Mouse (Mus musculus) embryo, embryonic 11.5 days (tissue): Measurements from ENCODE around the gene Emg1.
"Not testable (repeated sequence)": the region's sequence is repeated elsewhere in the genome, so short reads cannot be mapped to it uniquely, and the experiment has no call there.

Source experiments
- DNase-seq: peaks from one replicate; pipeline ENCODE4 v3.0.0-alpha.2; 2012; ENCODE audit warnings: low read depth, low spot score

Emg1 gene

GRCm38 (mm10) chr6:124708289-124708889 is 3.6 kb downstream of the Emg1 start:
- DNase-seq = no peak

GRCm38 (mm10) chr6:124706061-124706627 is 5.8 kb downstream of the Emg1 start:
- no peak for DNase-seq

GRCm38 (mm10) chr6:124704417-124704816 is 7.6 kb downstream of the Emg1 start:
- no peak for DNase-seq

- DNase-seq = no peak
Observed at GRCm38 (mm10) chr6:124703789-124704188, 8.2 kb downstream of the Emg1 start.

GRCm38 (mm10) chr6:124702784-124703103 is 9.2 kb downstream of the Emg1 start:
- DNase-seq = peak; percentile 46

GRCm38 (mm10) chr6:124702102-124702783 is 9.7 kb downstream of the Emg1 start:
- no peak for DNase-seq

- no peak for DNase-seq
Observed at GRCm38 (mm10) chr6:124701338-124701737, 10.6 kb downstream of the Emg1 start.

- no peak for DNase-seq
Observed at GRCm38 (mm10) chr6:124699962-124700610, 11.9 kb downstream of the Emg1 start.

- DNase-seq = no peak
Observed at GRCm38 (mm10) chr6:124699366-124699765, 12.6 kb downstream of the Emg1 start.

- no peak for DNase-seq
Observed at GRCm38 (mm10) chr6:124698751-124699150, 13.2 kb downstream of the Emg1 start.

- no peak for DNase-seq
Observed at GRCm38 (mm10) chr6:124696441-124697150, 15.4 kb downstream of the Emg1 start.

- DNase-seq = no peak
Observed at GRCm38 (mm10) chr6:124694166-124694955, 17.6 kb downstream of the Emg1 start.

- DNase-seq = no peak
Observed at GRCm38 (mm10) chr6:124693243-124693981, 18.6 kb downstream of the Emg1 start.

- DNase-seq = no peak
Observed at GRCm38 (mm10) chr6:124690517-124690916, 21.5 kb downstream of the Emg1 start.

GRCm38 (mm10) chr6:124689011-124689410 is 23.0 kb downstream of the Emg1 start:
- DNase-seq = no peak

- no peak for DNase-seq
Observed at GRCm38 (mm10) chr6:124688151-124688758, 23.7 kb downstream of the Emg1 start.

GRCm38 (mm10) chr6:124686644-124687043 is 25.3 kb downstream of the Emg1 start:
- not testable (repeated sequence) for DNase-seq

- no peak for DNase-seq
Observed at GRCm38 (mm10) chr6:124685606-124686386, 26.2 kb downstream of the Emg1 start.
